In the genomic region with DNA sequence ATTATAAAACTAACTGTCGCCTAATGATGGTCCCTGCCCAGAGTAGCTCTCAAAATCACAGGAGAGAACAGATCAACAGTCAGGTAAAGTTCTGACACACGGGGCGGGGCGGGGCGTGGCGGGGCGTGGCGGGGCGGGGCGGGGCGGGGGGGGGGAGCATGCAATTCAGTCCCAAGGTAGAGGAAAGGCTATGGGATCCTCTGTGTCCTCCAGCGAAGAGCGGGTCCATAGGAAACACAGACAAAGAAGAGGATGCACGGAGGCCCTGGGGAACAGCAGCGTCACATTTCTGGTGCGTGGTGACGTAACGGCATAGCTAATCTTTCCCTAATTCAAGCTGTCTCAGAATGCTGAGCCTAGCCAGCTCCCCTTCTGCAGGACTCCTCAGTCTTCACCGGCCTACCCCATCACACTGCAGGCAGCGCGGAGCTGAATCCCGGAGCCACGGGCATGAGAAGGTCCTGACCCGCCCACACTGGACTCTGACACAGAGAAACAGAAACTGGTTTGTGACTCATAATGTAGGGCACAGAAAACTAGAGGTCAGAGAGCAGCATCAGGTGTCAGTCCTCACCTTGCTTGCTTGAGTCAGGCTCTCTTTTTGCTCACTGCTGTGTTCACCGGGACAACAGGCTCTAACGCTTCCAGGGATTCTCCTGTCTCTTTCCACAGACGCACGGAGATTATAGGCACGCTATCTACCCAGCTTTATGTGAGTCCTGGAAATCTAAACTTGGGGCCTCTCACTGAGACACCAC, we compare ENCODE assay signal across 8 mouse cellular contexts. TPM values are rescaled to one million over a fixed set of nuclear protein-coding genes. Genes with fewer than 3 reads are reported as not detected.
A peak's percentile ranks its signal among the peaks of the same experiment; 100 is the strongest.
DNase-seq lines count a peak whose midpoint lies in the region; ATAC-seq lines count a peak whose summit lies in the region.

No protein-coding gene starts in this region.

- H3K9me3 ChIP-seq in limb, embryonic 13.5 days, result no peaks in the 10 kb centered on the region
- no peaks in the 10 kb centered on the region for H3K9me3 ChIP-seq in neural tube, embryonic 15.5 days (replicated peaks)

- no peaks in the 10 kb centered on the region for H3K27me3 ChIP-seq in limb, embryonic 13.5 days
- H3K27me3 ChIP-seq in neural tube, embryonic 15.5 days (replicated peaks), result no peaks in the 10 kb centered on the region

- no peak overlapping the region for H3K27ac ChIP-seq in limb, embryonic 13.5 days
- no peak overlapping the region for H3K27ac ChIP-seq in neural tube, embryonic 15.5 days (replicated peaks)

- 0 out of 2 replicates have a peak, but pooled peaks cover 3% of the 10 kb centered on the region for H3K4me1 ChIP-seq in limb, embryonic 13.5 days
- peaks cover 11% of the 10 kb centered on the region; the same call in 1 of the 2 replicates for H3K4me1 ChIP-seq in neural tube, embryonic 15.5 days

- H3K9ac ChIP-seq in limb, embryonic 13.5 days, result no peak overlapping the region
- no peak overlapping the region for H3K9ac ChIP-seq in neural tube, embryonic 15.5 days (replicated peaks)

- peak overlapping the region; percentile 51 for H3K4me2 ChIP-seq in limb, embryonic 13.5 days (replicated peaks)
- H3K4me2 ChIP-seq in neural tube, embryonic 15.5 days, result peak overlapping the region; percentile 45

- no peaks in the 10 kb centered on the region for H3K36me3 ChIP-seq in limb, embryonic 13.5 days
- H3K36me3 ChIP-seq in neural tube, embryonic 15.5 days, result no peaks in the 10 kb centered on the region

- peak; percentile 17 to 22; a peak in 1 of 4 replicates for ATAC-seq in hematopoietic stem cell, adult 5-6 weeks (replicated peaks in 1 of 2; ENCODE audit: insufficient read depth in 1 of 2, low FRiP score in 2 of 2, low TSS enrichment in 1 of 2, low read depth in 1 of 2, poor library complexity in 2 of 2, severe bottlenecking in 2 of 2)
- ATAC-seq in limb, embryonic 13.5 days (ENCODE audit: low FRiP score, low read depth), result no peak
- peak; percentile 62; the same call in 1 of the 2 replicates for ATAC-seq in neural tube, embryonic 15.5 days (ENCODE audit: low FRiP score)

- 58% methylated on average over 28 of the region's 29 CpGs for WGBS in limb, embryonic 13.5 days
- WGBS in neural tube, embryonic 15.5 days, result 62% methylated on average over 24 of the region's 29 CpGs

- 0 out of 2 replicates have a peak overlapping the region, but pooled peaks have one; percentile 2 for H3K4me3 ChIP-seq in limb, embryonic 13.5 days
- H3K4me3 ChIP-seq in neural tube, embryonic 15.5 days (replicated peaks), result peak overlapping the region; percentile 21

- DNase-seq in urinary bladder, postnatal 14 days (ENCODE audit: low spot score), result peak; percentile 28
- no peak for DNase-seq in urinary bladder, postnatal 25 days (ENCODE audit: low spot score)
- DNase-seq in adrenal gland, postnatal 4 days (ENCODE audit: low spot score in 2 of 2), result no peak
- no peak for DNase-seq in spleen, postnatal 14 days (ENCODE audit: low spot score in 2 of 2)
- no peak for DNase-seq in right cerebral cortex, postnatal 4 days

RNA-seq across cellular contexts. Expression of gene Gipc2, which starts 14.1 kb away (rescaled TPM):
- not detected in 2 replicates for total RNA-seq in hematopoietic stem cell, adult 5-6 weeks (2017)
- polyA plus RNA-seq in limb, embryonic 13.5 days (2015; fragmentation: Nextera tagmentation; extraction: Ambion mirVana), result 2.7 and 3.3 TPM in 2 replicates
- 11.4 and 19.3 TPM in 2 replicates for polyA plus RNA-seq in neural tube, embryonic 15.5 days (2015; fragmentation: Nextera tagmentation; extraction: Ambion mirVana)
- total RNA-seq in adrenal gland, postnatal 4 days (2021), result 1 to 10 TPM in 1 of 2 experiments, under 1 TPM in 1; 0.76 to 5.0 TPM

RNA-seq across cellular contexts. Expression of gene Dnajb4, which starts 58.2 kb away (rescaled TPM):
- 85.7 and 94.4 TPM in 2 replicates for total RNA-seq in hematopoietic stem cell, adult 5-6 weeks (2017)
- polyA plus RNA-seq in limb, embryonic 13.5 days (2015; fragmentation: Nextera tagmentation; extraction: Ambion mirVana), result 34.2 and 37.2 TPM in 2 replicates
- polyA plus RNA-seq in neural tube, embryonic 15.5 days (2015; fragmentation: Nextera tagmentation; extraction: Ambion mirVana), result 45.6 and 48.7 TPM in 2 replicates
- 10 to 100 TPM; 40.6 to 41.5 TPM for total RNA-seq in adrenal gland, postnatal 4 days (2021)

RNA-seq across cellular contexts. Expression of gene Fubp1, which starts 58.3 kb away (rescaled TPM):
- 288 and 297 TPM in 2 replicates for total RNA-seq in hematopoietic stem cell, adult 5-6 weeks (2017)
- 325 and 338 TPM in 2 replicates for polyA plus RNA-seq in limb, embryonic 13.5 days (2015; fragmentation: Nextera tagmentation; extraction: Ambion mirVana)
- 184 and 185 TPM in 2 replicates for polyA plus RNA-seq in neural tube, embryonic 15.5 days (2015; fragmentation: Nextera tagmentation; extraction: Ambion mirVana)
- total RNA-seq in adrenal gland, postnatal 4 days (2021), result 100 to 1,000 TPM; 158 to 202 TPM
